In genomic region chr4:95723615-95724014, GRCm38 (mm10) we compare ENCODE assay signal across 16 mouse cellular contexts.
DNase-seq lines count a peak whose midpoint lies in the region; ATAC-seq and TF ChIP-seq lines count a peak whose summit lies in the region.
"Had no signal": no experiment of that assay in that cellular context is flagged by ENCODE, and none has a peak within 500 bp of the region (broad histone marks: within the 10 kb centered on the region; RNA-seq: fewer than 3 reads in every experiment).

No protein-coding gene starts in this region.

- DNase-seq in forebrain, postnatal 0 days = no peak
- no peak for DNase-seq in layer of hippocampus, adult 2 months (ENCODE audit: low spot score in 2 of 2)
- no peak for DNase-seq in layer of hippocampus, postnatal 10 days (ENCODE audit: low spot score in 2 of 2)
- DNase-seq in 416B (ENCODE audit: low read depth) = peak; percentile 16
- peak; percentile 10 for DNase-seq in induced T-regulatory cell, adult 2 months (ENCODE audit: low read depth)
- no peak for DNase-seq in left cerebral cortex, postnatal 14 days (ENCODE audit: low spot score in 2 of 2)
- DNase-seq: gastrocnemius, postnatal 10 days; left cerebral cortex, postnatal 4 days; right cerebral cortex, postnatal 14 days had no signal

- no peak overlapping the region for H3K4me2 ChIP-seq in forebrain, postnatal 0 days (ENCODE audit: low read depth)
- no peak overlapping the region for H3K4me2 ChIP-seq in forebrain, embryonic 13.5 days
- H3K4me2 ChIP-seq: forebrain, embryonic 12.5 days; neural tube, embryonic 12.5 days had no signal

- no peaks in the 10 kb centered on the region for H3K36me3 ChIP-seq in forebrain, postnatal 0 days (ENCODE audit: insufficient read depth)
- H3K36me3 ChIP-seq in forebrain, embryonic 13.5 days (ENCODE audit: poor library complexity, severe bottlenecking) = no peaks in the 10 kb centered on the region
- H3K36me3 ChIP-seq: forebrain, embryonic 12.5 days; neural tube, embryonic 12.5 days had no signal

- no peaks in the 10 kb centered on the region for H3K4me1 ChIP-seq in forebrain, postnatal 0 days (ENCODE audit: insufficient read depth)
- H3K4me1 ChIP-seq in forebrain, embryonic 13.5 days = no peaks in the 10 kb centered on the region; the same call in 1 of the 2 replicates
- H3K4me1 ChIP-seq: forebrain, embryonic 12.5 days; neural tube, embryonic 12.5 days had no signal

- intact Hi-C loops in left cerebral cortex, postnatal 14 days (cut with DNase I) = no loop called here

- no peak overlapping the region for H3K27ac ChIP-seq in forebrain, postnatal 0 days (ENCODE audit: low read depth, low read length)
- H3K27ac ChIP-seq in forebrain, embryonic 13.5 days = no peak overlapping the region
- H3K27ac ChIP-seq in layer of hippocampus, adult 2 months = no peak overlapping the region
- H3K27ac ChIP-seq: forebrain, embryonic 12.5 days; liver, embryonic 14.5 days; neural tube, embryonic 12.5 days had no signal

- H3K27me3 ChIP-seq in forebrain, postnatal 0 days (ENCODE audit: insufficient read depth, low read length) = no peaks in the 10 kb centered on the region
- H3K27me3 ChIP-seq in forebrain, embryonic 13.5 days = no peaks in the 10 kb centered on the region
- H3K27me3 ChIP-seq: forebrain, embryonic 12.5 days; neural tube, embryonic 12.5 days had no signal

- ATAC-seq in forebrain, postnatal 0 days = no peak
- ATAC-seq in forebrain, embryonic 13.5 days = no peak
- no peak for ATAC-seq in activated CD4-positive, CD25-positive, alpha-beta regulatory T cell, adult 4 months
- ATAC-seq: hindbrain, embryonic 16.5 days; midbrain, embryonic 16.5 days had no signal

- no peak overlapping the region for H3K9ac ChIP-seq in forebrain, postnatal 0 days
- H3K9ac ChIP-seq in forebrain, embryonic 13.5 days = no peak overlapping the region
- H3K9ac ChIP-seq: forebrain, embryonic 12.5 days; liver, embryonic 14.5 days; neural tube, embryonic 12.5 days had no signal

- H3K9me3 ChIP-seq in forebrain, postnatal 0 days (ENCODE audit: low read length) = no peaks in the 10 kb centered on the region
- no peaks in the 10 kb centered on the region for H3K9me3 ChIP-seq in forebrain, embryonic 13.5 days (replicated peaks)
- H3K9me3 ChIP-seq: forebrain, embryonic 12.5 days; neural tube, embryonic 12.5 days had no signal

- TF ChIP-seq CTCF in forebrain, postnatal 0 days (IDR thresholded peaks at IDR 0.05; ENCODE audit: low read depth) = peak; percentile 27
- peak; percentile 61 for TF ChIP-seq CTCF in layer of hippocampus, adult 2 months (conservative IDR thresholded peaks at IDR 0.05)

- H3K4me3 ChIP-seq in forebrain, postnatal 0 days (ENCODE audit: low read depth, low read length) = no peak overlapping the region
- no peak overlapping the region for H3K4me3 ChIP-seq in forebrain, embryonic 13.5 days
- H3K4me3 ChIP-seq in layer of hippocampus, adult 2 months = no peak overlapping the region
- H3K4me3 ChIP-seq: forebrain, embryonic 12.5 days; neural tube, embryonic 12.5 days had no signal

Comparison
In these comparisons a context has a peak if more than half of its experiments do, and no peak if none do; other contexts are left out.
1. DNase-seq: peak in 416B (single experiment) and induced T-regulatory cell, adult 2 months (single experiment); none in forebrain, postnatal 0 days (single experiment), layer of hippocampus, adult 2 months (0 of 2), layer of hippocampus, postnatal 10 days (0 of 2) and left cerebral cortex, postnatal 14 days (0 of 2).